Mouse (Mus musculus): ENCODE results near the gene Gucy2g.

GRCm38 (mm10) chr19:55211698-55212097, 29.3 kb downstream of the Gucy2g start:
- TF ChIP-seq HCFC1 (IDR thresholded peaks at IDR 0.05; ENCODE audit: low read depth, low read length) = no peak
- TF ChIP-seq CTCF (IDR thresholded peaks at IDR 0.05 in 2 of 3, conservative IDR thresholded peaks at IDR 0.05 in 1 of 3; ENCODE audit: control insufficient read depth in 1 of 3, insufficient read depth in 1 of 3, low read depth in 2 of 3, low read length in 3 of 3, poor library complexity in 1 of 3, severe bottlenecking in 1 of 3) = no peak
- no peak for TF ChIP-seq MEF2A (IDR thresholded peaks at IDR 0.05; ENCODE audit: extremely low read depth, insufficient replicate concordance, low read depth, low read length, poor library complexity, severe bottlenecking)
- no peak for TF ChIP-seq TAL1 (IDR thresholded peaks at IDR 0.05; ENCODE audit: low read length)
- TF ChIP-seq POLR2AphosphoS2 (IDR thresholded peaks at IDR 0.05; ENCODE audit: low read length) = no peak
- no peak for TF ChIP-seq MAX (IDR thresholded peaks at IDR 0.05; ENCODE audit: low read length)
- no peak for TF ChIP-seq RCOR1 (IDR thresholded peaks at IDR 0.05; ENCODE audit: low read depth, low read length)

All from MEL (cell line).